Mouse (Mus musculus) CH12.LX (cell line): ENCODE measurements at regions not wholly inside any gene's neighbourhood (a gene's known extent, or its start where the extent isn't known, plus 50 kb on each side); places are given as distances from the start of the nearest gene placed in this dataset.

Experiments
- DNase-seq: peaks from one replicate; pipeline ENCODE4 v3.0.0-alpha.2; 2013; ENCODE audit errors: extremely low read depth
- H3K27ac ChIP-seq: 2 replicates; pipeline ENCODE4 v1.5.1; 2012; ENCODE audit warnings: low read depth, mild to moderate bottlenecking, control low read depth, moderate library complexity; ENCODE audit not compliant: insufficient read depth
- H3K27me3 ChIP-seq: replicated peaks from 2 replicates; pipeline ENCODE3; 2012; ENCODE audit warnings: inconsistent platforms
- H3K36me3 ChIP-seq, 2 experiments: replicated peaks in 1 of 2; 2 replicates each; pipeline versions ENCODE3 to v1.6.1; 2012; ENCODE audit warnings: inconsistent platforms in 1 of 2, low read length in 1 of 2, mild to moderate bottlenecking in 1 of 2, mixed read lengths in 1 of 2, moderate library complexity in 1 of 2; ENCODE audit not compliant: control insufficient read depth in 1 of 2, insufficient read depth in 1 of 2
- H3K4me1 ChIP-seq, 2 experiments: 2 replicates each; pipeline ENCODE4 v1.6.1; 2012; ENCODE audit warnings: inconsistent platforms in 1 of 2, moderate library complexity in 1 of 2; ENCODE audit not compliant: insufficient read depth in 2 of 2, control insufficient read depth in 1 of 2
- H3K4me2 ChIP-seq: 2 replicates; pipeline ENCODE4 v1.6.1; 2012; ENCODE audit warnings: low read depth, mild to moderate bottlenecking, control low read depth; ENCODE audit not compliant: poor library complexity, insufficient read depth, severe bottlenecking
- H3K4me3 ChIP-seq, 3 experiments: fragments of 150-350 bp in 1 of 3; sonication (generic) in 1 of 3; replicated peaks in 1 of 3; 2 replicates each; pipeline versions ENCODE3 to v1.5.1; 2011 to 2012; ENCODE audit warnings: low read depth in 2 of 3, low read length in 2 of 3, mild to moderate bottlenecking in 2 of 3, moderate library complexity in 2 of 3, control low read depth in 1 of 3, improper control_type of control experiment in 1 of 3, inconsistent platforms in 1 of 3, mixed read lengths in 1 of 3; ENCODE audit not compliant: poor library complexity in 1 of 3
- H3K79me2 ChIP-seq: replicated peaks from 2 replicates; pipeline ENCODE4 v1.6.1; 2012; ENCODE audit warnings: mild to moderate bottlenecking, moderate library complexity; ENCODE audit not compliant: control insufficient read depth, poor library complexity, insufficient read depth, severe bottlenecking; ENCODE audit errors: extremely low read depth
- H3K9ac ChIP-seq: 2 replicates; pipeline ENCODE4 v1.6.1; 2012; ENCODE audit warnings: low read depth, mild to moderate bottlenecking, control low read depth, moderate library complexity; ENCODE audit not compliant: insufficient read depth
- H3K9me3 ChIP-seq: replicated peaks from 2 replicates; pipeline ENCODE3; 2012; ENCODE audit warnings: low read length, inconsistent platforms, mixed read lengths
- CTCF ChIP-seq, 2 experiments: IDR thresholded peaks in 1 of 2; conservative IDR thresholded peaks in 1 of 2; 2 replicates each; pipeline ENCODE4 v1.5.1; 2011 to 2012; ENCODE audit warnings: low read depth in 2 of 2, low read length in 2 of 2, improper control_type of control experiment in 1 of 2, inconsistent platforms in 1 of 2, mild to moderate bottlenecking in 1 of 2, moderate library complexity in 1 of 2
- E2F4 ChIP-seq: IDR thresholded peaks from 2 replicates; pipeline ENCODE4 v1.6.1; 2011; ENCODE audit warnings: low read depth, low read length, improper control_type of control experiment; ENCODE audit not compliant: insufficient replicate concordance
- EP300 ChIP-seq: IDR thresholded peaks from 2 replicates; pipeline ENCODE4 v1.6.1; 2011; ENCODE audit warnings: low read length, improper control_type of control experiment
- IRF4 ChIP-seq: IDR thresholded peaks from 2 replicates; pipeline ENCODE4 v1.6.1; 2014; ENCODE audit warnings: low read depth, mild to moderate bottlenecking, inconsistent platforms, low read length, improper control_type of control experiment
- JUND ChIP-seq: conservative IDR thresholded peaks from 2 replicates; pipeline ENCODE4 v1.6.1; 2011; ENCODE audit warnings: low read depth, low read length, improper control_type of control experiment
- KAT2A ChIP-seq: IDR thresholded peaks from 2 replicates; pipeline ENCODE4 v1.6.1; 2012; ENCODE audit warnings: low read length, improper control_type of control experiment, inconsistent platforms; ENCODE audit not compliant: insufficient replicate concordance
- MAX ChIP-seq: IDR thresholded peaks from 2 replicates; pipeline ENCODE4 v1.6.1; 2011; ENCODE audit warnings: low read length, improper control_type of control experiment
- MAZ ChIP-seq: IDR thresholded peaks from 2 replicates; pipeline ENCODE4 v1.6.1; 2012; ENCODE audit warnings: low read depth, mild to moderate bottlenecking, inconsistent platforms, low read length, improper control_type of control experiment, moderate library complexity
- MEF2A ChIP-seq: IDR thresholded peaks from 2 replicates; pipeline ENCODE4 v1.6.1; 2014; ENCODE audit warnings: low read depth, mild to moderate bottlenecking, inconsistent platforms, low read length, improper control_type of control experiment, borderline replicate concordance
- MXI1 ChIP-seq: IDR thresholded peaks from 2 replicates; pipeline ENCODE4 v1.6.1; 2011; ENCODE audit warnings: mild to moderate bottlenecking, low read depth, low read length, improper control_type of control experiment
- MYC ChIP-seq: IDR thresholded peaks from 2 replicates; pipeline ENCODE4 v1.6.1; 2011; ENCODE audit warnings: low read depth, mild to moderate bottlenecking, improper control_type of control experiment, low read length
- POLR2A ChIP-seq: IDR thresholded peaks from 2 replicates; pipeline ENCODE4 v1.6.1; 2011; ENCODE audit warnings: low read depth, mild to moderate bottlenecking, improper control_type of control experiment, low read length
- POLR2AphosphoS2 ChIP-seq: IDR thresholded peaks from 2 replicates; pipeline ENCODE4 v1.6.1; 2011; ENCODE audit warnings: low read depth, low read length, improper control_type of control experiment
- RAD21 ChIP-seq: IDR thresholded peaks from 2 replicates; pipeline ENCODE4 v1.6.1; 2011; ENCODE audit warnings: low read depth, mild to moderate bottlenecking, low read length, improper control_type of control experiment, moderate library complexity
- RCOR1 ChIP-seq: conservative IDR thresholded peaks from 2 replicates; pipeline ENCODE4 v1.6.1; 2012; ENCODE audit warnings: low read depth, mild to moderate bottlenecking, inconsistent platforms, low read length, improper control_type of control experiment
- SIN3A ChIP-seq: IDR thresholded peaks from 2 replicates; pipeline ENCODE4 v1.6.1; 2012; ENCODE audit warnings: low read length, improper control_type of control experiment, inconsistent platforms
- TBP ChIP-seq: conservative IDR thresholded peaks from 2 replicates; pipeline ENCODE4 v1.6.1; 2011; ENCODE audit warnings: low read depth, low read length, improper control_type of control experiment
- TCF12 ChIP-seq: IDR thresholded peaks from 2 replicates; pipeline ENCODE4 v1.6.1; 2014; ENCODE audit warnings: low read depth, mild to moderate bottlenecking, inconsistent platforms, low read length, improper control_type of control experiment
- USF2 ChIP-seq: conservative IDR thresholded peaks from 2 replicates; pipeline ENCODE4 v1.6.1; 2011; ENCODE audit warnings: low read depth, low read length, improper control_type of control experiment
- ZC3H11A ChIP-seq: IDR thresholded peaks from 2 replicates; pipeline ENCODE4 v1.6.1; 2012; ENCODE audit warnings: low read depth, mild to moderate bottlenecking, inconsistent platforms, low read length, improper control_type of control experiment
- ZKSCAN1 ChIP-seq: IDR thresholded peaks from 2 replicates; pipeline ENCODE4 v1.6.1; 2012; ENCODE audit warnings: low read depth, inconsistent platforms, low read length, improper control_type of control experiment, borderline replicate concordance
- ZMIZ1 ChIP-seq: IDR thresholded peaks from 2 replicates; pipeline ENCODE4 v1.6.1; 2012; ENCODE audit warnings: low read depth, mild to moderate bottlenecking, inconsistent platforms, low read length, improper control_type of control experiment
- ZNF384 ChIP-seq: IDR thresholded peaks from 2 replicates; pipeline ENCODE4 v1.6.1; 2012; ENCODE audit warnings: low read depth, low read length, improper control_type of control experiment, inconsistent platforms
- dilution Hi-C: fragments of 300-500 bp; cut with MboI; formaldehyde crosslinking; loops from 2 replicates; pipeline ENCODE4 v1.14.3; 2020; ENCODE audit warnings: low sequenced_read_pairs; ENCODE audit not compliant: extremely low pct_unique_long_range_greater_than_20kb, extremely low pct_ligation_motif_present
- in situ Hi-C: fragments of 300-500 bp; cut with MboI; formaldehyde crosslinking; loops from 3 replicates; pipeline ENCODE4 v1.14.3; 2019; ENCODE audit warnings: low sequenced_read_pairs, low pct_ligation_motif_present, low pct_unique_long_range_greater_than_20kb, mixed read lengths

GRCm38 (mm10) chr13:51231586-51231985 lies 60.8 kb downstream of the Nxnl2 start:
- Histone ChIP-seq H3K27ac (no peak overlapping the region), H3K36me3 (no peaks in the 10 kb centered on the region), H3K9ac (no peak overlapping the region), H3K27me3 (no peaks in the 10 kb centered on the region), H3K79me2 (no peaks in the 10 kb centered on the region), H3K4me2 (no peak overlapping the region), H3K4me1 (0 out of 4 replicates have a peak, but pooled peaks cover 0 to 2% of the 10 kb centered on the region in 2 experiments), H3K9me3 (no peaks in the 10 kb centered on the region), H3K4me3 (no peak overlapping the region)
- dilution Hi-C loops = no loop called here
- no peak for DNase-seq
- in situ Hi-C loops = no loop called here
- TF ChIP-seq IRF4 = no peak
- no peak for TF ChIP-seq ZKSCAN1
- TF ChIP-seq JUND = no peak
- TF ChIP-seq MYC = no peak
- no peak for TF ChIP-seq SIN3A
- no peak for TF ChIP-seq ZC3H11A
- no peak for TF ChIP-seq MAZ
- no peak for TF ChIP-seq ZMIZ1
- no peak for TF ChIP-seq E2F4
- no peak for TF ChIP-seq CTCF (conservative IDR thresholded peaks at IDR 0.05 in 1 of 2, IDR thresholded peaks at IDR 0.05 in 1 of 2; ENCODE audit: low read depth in 2 of 2, low read length in 2 of 2)
- TF ChIP-seq KAT2A = no peak
- TF ChIP-seq MAX = no peak
- no peak for TF ChIP-seq ZNF384
- no peak for TF ChIP-seq MXI1
- no peak for TF ChIP-seq TCF12
- no peak for TF ChIP-seq POLR2A

- no peak overlapping the region for H3K9ac ChIP-seq
- no peak overlapping the region for H3K27ac ChIP-seq
- no peak for DNase-seq
- H3K4me1 ChIP-seq = peaks cover 0 to 14% of the 10 kb centered on the region in 2 experiments; a peak in 1 of 4 replicates
- H3K4me3 ChIP-seq = no peak overlapping the region
- in situ Hi-C loops (no loop called here), dilution Hi-C loops (no loop called here)
- no peaks in the 10 kb centered on the region for H3K79me2 ChIP-seq
- no peaks in the 10 kb centered on the region for H3K9me3 ChIP-seq
- TF ChIP-seq TBP = no peak
- TF ChIP-seq RCOR1 = no peak
- TF ChIP-seq MEF2A = no peak
- TF ChIP-seq USF2 = no peak
- TF ChIP-seq EP300 = no peak
- no peak for TF ChIP-seq POLR2AphosphoS2
- TF ChIP-seq KAT2A = no peak
- no peak for TF ChIP-seq IRF4
- no peak for TF ChIP-seq RAD21
- no peak for TF ChIP-seq ZNF384
- no peak overlapping the region for H3K4me2 ChIP-seq
- no peaks in the 10 kb centered on the region for H3K36me3 ChIP-seq
- no peaks in the 10 kb centered on the region for H3K27me3 ChIP-seq
Measured at GRCm38 (mm10) chr13:51247378-51247777, 76.6 kb downstream of the Nxnl2 start.
